Mouse (Mus musculus) stomach, postnatal 0 days (tissue): ENCODE measurements around the gene Krt2.

ENCODE experiments used
- CTCF ChIP-seq: IDR thresholded peaks from 2 replicates; pipeline ENCODE4 v1.5.1; 2016; ENCODE audit warnings: antibody characterized with exemption, low read depth, mild to moderate bottlenecking, moderate library complexity
- EP300 ChIP-seq: optimal IDR thresholded peaks from 2 replicates; pipeline ENCODE3; 2016; ENCODE audit warnings: antibody characterized with exemption

GRCm38 (mm10) chr15:101821786-101822185 is 3.8 kb upstream of the Krt2 start:
- no peak for TF ChIP-seq CTCF
- TF ChIP-seq EP300, result no peak
